Mouse (Mus musculus) forebrain, embryonic 16.5 days (tissue): ENCODE data around the gene Nrp1. TPM values are rescaled to one million over a fixed set of nuclear protein-coding genes. Genes with fewer than 3 reads are reported as not detected.
A peak's percentile ranks its signal among the peaks of the same experiment; 100 is the strongest.

Experiments used
- ATAC-seq: fragments of 200-750 bp; cut with Nextera tagmentation; 2 replicates; pipeline ENCODE4 v1.8.0; 2017; ENCODE audit warnings: mild to moderate bottlenecking, moderate library complexity
- H3K27ac ChIP-seq: fragments of 300-500 bp; sonication (generic); 2 replicates; pipeline ENCODE4 v1.5.1; 2014; ENCODE audit warnings: low read length, control low read depth
- H3K27me3 ChIP-seq: fragments of 300-500 bp; sonication (generic); replicated peaks from 2 replicates; pipeline ENCODE4 v1.6.1; 2014; ENCODE audit warnings: low read length; ENCODE audit not compliant: control insufficient read depth, insufficient read depth
- H3K36me3 ChIP-seq: fragments of 300-500 bp; sonication (generic); 2 replicates; pipeline ENCODE4 v1.6.1; 2014; ENCODE audit not compliant: control insufficient read depth, insufficient read depth
- H3K4me1 ChIP-seq: fragments of 300-500 bp; sonication (generic); replicated peaks from 2 replicates; pipeline ENCODE4 v1.6.1; 2014; ENCODE audit warnings: low read length; ENCODE audit not compliant: control insufficient read depth, insufficient read depth
- H3K4me2 ChIP-seq: fragments of 300-500 bp; sonication (generic); 2 replicates; pipeline ENCODE4 v1.6.1; 2014; ENCODE audit warnings: mild to moderate bottlenecking, low read length, control low read depth
- H3K4me3 ChIP-seq: fragments of 300-500 bp; sonication (generic); replicated peaks from 2 replicates; pipeline ENCODE4 v1.5.1; 2014; ENCODE audit warnings: mild to moderate bottlenecking, low read length, control low read depth
- H3K9ac ChIP-seq: fragments of 300-500 bp; sonication (generic); replicated peaks from 2 replicates; pipeline ENCODE4 v1.6.1; 2014; ENCODE audit warnings: low read depth, low read length, control low read depth
- H3K9me3 ChIP-seq: fragments of 300-500 bp; sonication (generic); 2 replicates; pipeline ENCODE4 v1.6.1; 2016; ENCODE audit warnings: low read length; ENCODE audit not compliant: control insufficient read depth
- WGBS: fragments of 180-500 bp; shearing (Covaris S2); extraction: QIAGEN DNeasy Blood & Tissue Kit; methylation state at CpG from one replicate; pipeline ENCODE4 v1.1.7; 2014; 5-methylcytosine and 5-hydroxymethylcytosine counted together
- polyA plus RNA-seq: library from polyadenylated mRNA; unstranded; fragments of >200 nt; fragmentation: Nextera tagmentation; extraction: Ambion mirVana; gene quantifications from 2 replicates; pipeline ENCODE4 v1.2.1, GENCODE M21; 2015

The Nrp1 gene
- polyA plus RNA-seq, 1 experiment from 2014 or later = 143 TPM

DNA sequence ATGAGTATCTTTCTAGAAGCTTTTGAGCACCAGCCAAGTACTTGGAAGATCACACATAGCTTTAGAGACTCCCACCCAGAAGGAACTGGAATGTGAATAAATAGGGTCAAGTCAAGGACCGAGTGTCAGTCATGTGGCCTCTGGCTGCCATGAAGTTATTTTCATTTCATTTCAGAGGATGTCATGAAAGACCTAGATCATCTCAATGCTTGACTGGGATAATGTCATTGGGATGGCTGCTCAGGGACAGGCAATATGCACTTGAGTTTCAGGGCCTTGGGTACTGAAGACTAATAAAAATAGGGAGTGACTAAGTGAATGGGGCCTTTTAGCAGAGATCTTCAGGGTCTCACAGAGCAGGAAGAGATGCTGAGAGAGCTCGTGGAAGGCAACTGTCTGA, 26.0 kb downstream of the Nrp1 start:
- 69% methylated on average over 2 of the region's 2 CpGs for WGBS
- no peaks in the 10 kb centered on the region for H3K27me3 ChIP-seq
- no peak overlapping the region for H3K4me2 ChIP-seq
- no peaks in the 10 kb centered on the region for H3K9me3 ChIP-seq
- H3K36me3 ChIP-seq = no peaks in the 10 kb centered on the region
- H3K9ac ChIP-seq = no peak overlapping the region
- no peak for ATAC-seq
- no peak overlapping the region for H3K27ac ChIP-seq
- peaks cover 24% of the 10 kb centered on the region for H3K4me1 ChIP-seq
- H3K4me3 ChIP-seq = no peak overlapping the region

DNA sequence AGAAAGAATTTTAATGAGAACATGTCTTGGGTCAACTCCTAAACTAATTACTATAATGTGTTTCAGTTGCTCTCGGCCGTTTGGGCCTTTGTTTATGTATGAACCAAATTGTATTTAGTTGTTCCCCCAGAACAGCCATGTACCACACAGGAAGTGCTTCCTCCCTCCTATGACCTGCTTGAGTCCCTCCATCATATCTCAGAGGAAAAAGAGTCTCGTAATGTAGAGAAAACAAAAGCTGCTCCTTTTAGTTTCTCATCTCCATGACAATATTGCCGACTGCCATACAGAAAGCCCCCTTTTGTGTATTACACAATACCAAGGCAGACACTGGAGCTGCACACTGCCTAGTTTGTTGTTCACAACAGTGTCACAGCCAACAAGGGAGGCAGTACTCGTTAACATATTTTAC, 26.5 kb downstream of the Nrp1 start:
- Histone ChIP-seq H3K27ac (no peak overlapping the region), H3K4me3 (no peak overlapping the region), H3K36me3 (no peaks in the 10 kb centered on the region), H3K4me1 (peaks cover 24% of the 10 kb centered on the region), H3K27me3 (no peaks in the 10 kb centered on the region), H3K4me2 (no peak overlapping the region), H3K9ac (no peak overlapping the region), H3K9me3 (no peaks in the 10 kb centered on the region)
- 6% methylated on average over 5 of the region's 5 CpGs for WGBS
- ATAC-seq = peak; percentile 50; the same call in 1 of the 2 replicates

DNA sequence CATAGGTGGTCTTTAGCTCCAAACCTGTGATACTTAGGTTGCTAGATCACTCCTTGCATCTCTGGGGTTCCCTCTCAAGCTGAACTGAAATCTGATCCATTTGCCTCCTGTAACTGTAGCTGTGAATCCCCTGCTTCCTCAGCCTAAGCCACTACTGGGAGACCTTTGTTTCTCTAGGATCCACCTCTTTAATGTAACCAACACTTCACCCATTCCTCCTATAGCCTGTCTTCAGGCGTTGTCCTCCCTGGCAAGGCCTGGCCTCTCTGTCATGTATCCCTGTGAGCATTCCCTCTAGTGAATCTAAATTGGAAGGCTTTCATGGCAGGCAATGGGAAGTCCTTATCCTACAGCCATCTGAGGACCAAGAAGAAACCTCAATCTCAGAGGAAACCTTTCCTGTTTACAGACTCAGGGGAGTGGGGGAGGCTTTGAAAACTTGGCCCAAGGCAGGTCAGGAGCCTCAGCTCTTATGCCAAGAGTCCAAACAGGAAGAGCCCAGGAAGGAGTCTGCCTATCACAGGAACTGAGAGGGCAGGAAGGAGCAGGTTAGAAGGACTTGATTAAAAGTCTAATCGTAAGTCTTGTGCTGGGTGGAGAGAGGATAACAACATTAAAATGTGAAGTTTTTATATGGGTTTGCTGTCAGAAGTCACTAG, 28.7 kb downstream of the Nrp1 start:
- Histone ChIP-seq H3K36me3 (no peaks in the 10 kb centered on the region), H3K4me3 (no peak overlapping the region), H3K27me3 (no peaks in the 10 kb centered on the region), H3K9me3 (no peaks in the 10 kb centered on the region), H3K9ac (no peak overlapping the region), H3K4me1 (peaks cover 21% of the 10 kb centered on the region), H3K27ac (0 out of 2 replicates have a peak overlapping the region, but pooled peaks have one; percentile 2), H3K4me2 (no peak overlapping the region)
- no peak for ATAC-seq
- WGBS = 90% methylated on average over 2 of the region's 2 CpGs

DNA sequence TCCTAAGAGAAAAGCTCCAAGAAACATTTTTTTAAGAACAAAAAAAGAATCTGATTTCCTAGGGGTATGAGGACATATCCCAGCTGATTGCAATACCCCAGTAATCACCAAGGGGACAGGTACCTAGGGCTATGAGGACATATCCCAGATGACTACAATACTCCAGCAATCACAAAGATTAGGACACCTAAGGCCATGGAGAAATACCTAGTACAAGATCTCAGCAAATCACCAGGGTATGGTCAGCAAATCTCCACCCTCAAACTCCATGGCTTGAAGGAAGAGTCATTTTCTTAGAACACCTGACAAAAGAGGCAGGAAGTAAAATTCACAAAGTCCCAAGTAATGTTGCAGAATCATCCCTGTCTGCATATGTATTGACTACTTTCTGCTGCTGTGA, 32.4 kb downstream of the Nrp1 start:
- no peak overlapping the region for H3K27ac ChIP-seq
- no peak for ATAC-seq
- H3K4me3 ChIP-seq = no peak overlapping the region
- no peak overlapping the region for H3K9ac ChIP-seq
- H3K4me2 ChIP-seq = no peak overlapping the region
- H3K4me1 ChIP-seq = peaks cover 7% of the 10 kb centered on the region; the same call in 1 of the 2 replicates
- no peaks in the 10 kb centered on the region for H3K9me3 ChIP-seq
- H3K36me3 ChIP-seq = no peaks in the 10 kb centered on the region
- H3K27me3 ChIP-seq = no peaks in the 10 kb centered on the region

DNA sequence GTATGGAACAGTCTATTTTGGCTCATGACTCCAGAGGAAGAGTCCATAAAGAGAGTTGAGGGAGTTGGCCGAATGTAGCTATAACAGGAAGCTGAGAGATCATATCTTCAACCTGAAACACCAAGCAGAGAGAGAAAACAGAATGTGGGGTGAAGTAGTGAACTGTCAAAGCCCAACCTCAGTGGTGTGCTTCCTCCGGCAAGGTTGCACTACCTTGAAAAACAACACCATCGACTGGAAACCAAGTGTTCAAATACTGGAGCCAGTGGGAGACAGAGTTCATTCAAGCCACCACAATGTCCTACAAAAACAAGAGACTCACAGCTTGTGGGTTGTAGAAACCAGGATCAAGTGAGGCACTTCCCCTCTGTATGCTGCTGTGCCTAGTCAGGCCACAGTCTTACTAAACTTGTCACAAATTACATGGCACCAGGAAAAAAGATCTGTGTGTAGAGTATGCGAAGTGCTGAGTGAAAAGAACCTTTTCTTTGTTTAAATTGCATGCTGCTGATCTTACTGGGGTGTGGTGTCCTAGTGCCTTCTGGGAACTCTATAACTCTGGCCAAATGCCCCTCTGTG, 32.9 kb downstream of the Nrp1 start:
- no peak overlapping the region for H3K27ac ChIP-seq
- ATAC-seq = no peak
- H3K27me3 ChIP-seq = no peaks in the 10 kb centered on the region
- 87% methylated on average over 4 of the region's 4 CpGs for WGBS
- H3K9ac ChIP-seq = no peak overlapping the region
- peaks cover 7% of the 10 kb centered on the region; the same call in 1 of the 2 replicates for H3K4me1 ChIP-seq
- no peaks in the 10 kb centered on the region for H3K36me3 ChIP-seq
- no peak overlapping the region for H3K4me2 ChIP-seq
- H3K9me3 ChIP-seq = no peaks in the 10 kb centered on the region
- H3K4me3 ChIP-seq = no peak overlapping the region

DNA sequence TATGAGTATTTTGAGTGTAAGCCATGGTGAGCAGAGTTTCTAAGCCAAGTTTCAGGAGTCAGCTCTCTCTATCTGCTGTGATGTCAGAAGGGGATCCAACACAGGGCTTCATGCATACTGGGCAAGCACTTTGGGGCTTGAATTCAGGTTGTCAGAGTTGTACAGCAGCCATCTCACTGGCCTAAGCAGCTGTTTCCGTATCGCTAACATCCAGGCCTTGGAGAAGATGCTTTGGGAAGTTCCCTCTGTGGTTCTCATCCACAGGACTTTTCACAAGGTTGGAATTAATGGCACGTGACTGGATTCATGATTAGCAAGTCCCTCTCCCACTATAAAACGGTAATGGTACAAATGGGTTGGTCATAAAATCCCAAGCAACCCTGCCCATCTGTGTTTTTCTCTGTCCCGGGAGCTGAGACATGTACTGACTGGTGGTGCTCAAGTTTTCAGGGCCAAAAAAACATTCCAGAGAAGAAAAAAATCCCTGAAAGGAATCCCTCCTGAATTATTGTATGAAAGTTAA, 36.3 kb downstream of the Nrp1 start:
- no peak overlapping the region for H3K27ac ChIP-seq
- H3K36me3 ChIP-seq = no peaks in the 10 kb centered on the region
- WGBS = 88% methylated on average over 5 of the region's 5 CpGs
- H3K4me1 ChIP-seq = peaks cover 13% of the 10 kb centered on the region
- no peaks in the 10 kb centered on the region for H3K9me3 ChIP-seq
- no peaks in the 10 kb centered on the region for H3K27me3 ChIP-seq
- H3K9ac ChIP-seq = no peak overlapping the region
- no peak overlapping the region for H3K4me3 ChIP-seq
- ATAC-seq = no peak
- H3K4me2 ChIP-seq = no peak overlapping the region

DNA sequence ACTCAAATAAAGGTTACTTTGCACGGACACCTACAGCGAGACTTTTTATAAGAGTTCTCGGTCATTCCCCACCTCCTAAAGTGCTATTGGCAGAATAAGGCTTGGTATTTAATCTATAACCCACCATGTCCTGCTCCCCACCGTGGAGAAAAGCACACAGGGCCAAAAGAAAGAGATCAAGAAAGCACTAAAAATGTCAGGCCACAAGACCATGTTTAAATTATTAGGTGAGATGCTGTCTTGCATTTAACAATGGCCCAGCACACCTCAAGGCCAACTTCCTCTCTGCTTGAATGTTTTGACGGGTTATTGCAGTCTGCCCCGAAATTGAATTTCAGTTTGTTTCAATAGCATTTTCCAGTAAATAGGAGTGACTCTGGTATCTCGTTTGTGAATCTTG, 38.6 kb downstream of the Nrp1 start:
- Histone ChIP-seq H3K27me3 (no peaks in the 10 kb centered on the region), H3K4me2 (no peak overlapping the region), H3K4me3 (no peak overlapping the region), H3K36me3 (no peaks in the 10 kb centered on the region), H3K4me1 (peaks cover 13% of the 10 kb centered on the region), H3K9ac (no peak overlapping the region), H3K27ac (no peak overlapping the region), H3K9me3 (no peaks in the 10 kb centered on the region)
- WGBS = 52% methylated on average over 7 of the region's 7 CpGs
- no peak for ATAC-seq

DNA sequence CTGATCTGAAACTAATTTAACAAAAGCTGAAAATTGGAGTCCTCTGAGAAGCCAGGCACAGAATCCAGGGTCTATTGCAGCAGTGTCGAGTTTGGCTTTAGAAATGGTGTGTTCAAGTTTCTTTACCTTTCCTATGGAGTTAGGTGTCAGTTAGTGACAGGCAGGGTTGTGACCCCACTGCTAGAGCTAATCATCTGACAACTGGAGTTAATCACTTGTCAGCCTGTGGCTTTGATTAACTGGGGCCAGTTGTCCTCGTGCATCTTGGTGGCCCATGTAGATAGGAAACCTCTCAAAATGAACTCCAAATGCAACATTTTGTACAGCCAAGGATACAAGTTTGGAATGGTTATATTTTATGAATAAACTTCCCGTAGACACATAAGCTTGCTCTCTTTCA, 39.0 kb downstream of the Nrp1 start:
- 30% methylated on average over 3 of the region's 3 CpGs for WGBS
- Histone ChIP-seq H3K27me3 (no peaks in the 10 kb centered on the region), H3K9ac (no peak overlapping the region), H3K36me3 (no peaks in the 10 kb centered on the region), H3K4me2 (no peak overlapping the region), H3K27ac (no peak overlapping the region), H3K9me3 (no peaks in the 10 kb centered on the region), H3K4me1 (peaks cover 13% of the 10 kb centered on the region), H3K4me3 (no peak overlapping the region)
- no peak for ATAC-seq

DNA sequence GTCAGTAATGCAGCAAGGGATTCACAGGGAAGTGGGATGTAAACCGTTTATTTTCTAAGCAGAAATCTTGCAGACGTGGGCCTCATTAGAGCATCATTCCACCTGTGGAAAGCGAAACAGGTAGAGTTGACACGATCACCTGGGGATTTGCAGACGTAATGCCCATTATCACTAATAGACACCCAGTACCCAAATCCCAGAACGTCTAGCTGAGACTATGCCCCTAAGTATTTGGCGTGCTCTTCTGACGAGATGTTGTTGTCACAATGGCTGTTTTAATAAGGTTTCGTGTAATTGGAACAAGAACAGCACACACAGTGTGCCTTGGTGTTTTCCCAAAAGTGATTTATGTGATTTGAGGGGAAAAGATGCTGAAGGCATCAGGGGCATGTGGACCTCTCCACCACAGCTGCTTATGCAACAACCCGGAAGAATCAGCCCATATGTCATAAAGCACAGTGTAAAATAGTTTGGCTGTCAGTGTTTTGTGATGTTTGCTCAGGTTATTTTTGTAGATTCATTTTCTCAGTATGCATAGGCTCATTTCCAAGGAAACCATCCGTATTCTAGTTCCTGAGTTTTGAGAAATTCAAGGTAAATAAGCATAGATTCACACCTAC, 40.2 kb downstream of the Nrp1 start:
- Histone ChIP-seq H3K9me3 (no peaks in the 10 kb centered on the region), H3K9ac (no peak overlapping the region), H3K4me2 (no peak overlapping the region), H3K4me3 (no peak overlapping the region), H3K36me3 (no peaks in the 10 kb centered on the region), H3K27ac (no peak overlapping the region), H3K27me3 (no peaks in the 10 kb centered on the region), H3K4me1 (peaks cover 13% of the 10 kb centered on the region)
- 47% methylated on average over 11 of the region's 11 CpGs for WGBS
- no peak for ATAC-seq
